Mouse (Mus musculus) adrenal gland (tissue): ENCODE data around the gene Exd2.

Experiments used
- intact Hi-C: fragments of 180-260 bp; cut with DNase I; formaldehyde crosslinking; loops from one replicate; pipeline ENCODE4 v1.15.1; 2025

Exd2 gene

GRCm38 (mm10) chr12:80545310-80545709 lies 82.4 kb downstream of the Exd2 start:
- intact Hi-C loops: no loop called here

GRCm38 (mm10) chr12:80549646-80550045 lies 86.8 kb downstream of the Exd2 start:
- intact Hi-C loops: no loop called here
